Mouse (Mus musculus) limb, embryonic 14.5 days (tissue): ENCODE results near the gene Loxl4. TPM values are rescaled to one million over a fixed set of nuclear protein-coding genes. Genes with fewer than 3 reads are reported as not detected.

Experiments
- ATAC-seq: fragments of 200-750 bp; cut with Nextera tagmentation; 2 replicates; pipeline ENCODE4 v1.8.0; 2017; ENCODE audit warnings: low read depth, moderate number of reproducible peaks, moderate TSS enrichment; ENCODE audit not compliant: low FRiP score
- DNase-seq: peaks from one replicate; pipeline ENCODE4 v3.0.0-alpha.2; 2015; ENCODE audit warnings: low spot score
- H3K27ac ChIP-seq: fragments of 300-500 bp; sonication (generic); replicated peaks from 2 replicates; pipeline ENCODE4 v1.5.1; 2014; ENCODE audit warnings: low read depth, mild to moderate bottlenecking, low read length, moderate library complexity, mixed read lengths
- H3K27me3 ChIP-seq: fragments of 300-500 bp; sonication (generic); 2 replicates; pipeline ENCODE4 v1.6.1; 2014; ENCODE audit warnings: low read length, mixed read lengths; ENCODE audit not compliant: control insufficient read depth, insufficient read depth
- H3K36me3 ChIP-seq: fragments of 300-500 bp; sonication (generic); 2 replicates; pipeline ENCODE4 v1.6.1; 2014; ENCODE audit warnings: mild to moderate bottlenecking, low read length, moderate library complexity, mixed read lengths; ENCODE audit not compliant: control insufficient read depth, insufficient read depth
- H3K4me1 ChIP-seq: fragments of 300-500 bp; sonication (generic); 2 replicates; pipeline ENCODE4 v1.6.1; 2014; ENCODE audit warnings: antibody characterized with exemption, low read length, mixed read lengths; ENCODE audit not compliant: control insufficient read depth, insufficient read depth
- H3K4me2 ChIP-seq: fragments of 300-500 bp; sonication (generic); replicated peaks from 2 replicates; pipeline ENCODE4 v1.6.1; 2014; ENCODE audit warnings: low read depth, mild to moderate bottlenecking, low read length, moderate library complexity; ENCODE audit not compliant: severe bottlenecking
- H3K4me3 ChIP-seq: fragments of 300-500 bp; sonication (generic); replicated peaks from 2 replicates; pipeline ENCODE4 v1.5.1; 2014; ENCODE audit warnings: low read length
- H3K9ac ChIP-seq: fragments of 300-500 bp; sonication (generic); 2 replicates; pipeline ENCODE4 v1.6.1; 2014; ENCODE audit warnings: mild to moderate bottlenecking, low read depth, low read length, moderate library complexity; ENCODE audit not compliant: severe bottlenecking
- H3K9me3 ChIP-seq: fragments of 300-500 bp; sonication (generic); 2 replicates; pipeline ENCODE4 v1.6.1; 2016; ENCODE audit warnings: low read length; ENCODE audit not compliant: control insufficient read depth
- POLR2A ChIP-seq: fragments of 200-500 bp; IDR thresholded peaks from 2 replicates; pipeline ENCODE4 v1.8.0; 2012; ENCODE audit warnings: inconsistent platforms, mild to moderate bottlenecking, moderate library complexity, borderline replicate concordance; ENCODE audit not compliant: insufficient read depth, insufficient read length; ENCODE audit errors: extremely low read depth
- WGBS: fragments of 180-500 bp; shearing (Covaris S2); extraction: QIAGEN DNeasy Blood & Tissue Kit; methylation state at CpG from one replicate; pipeline ENCODE4 v1.1.7; 2014; 5-methylcytosine and 5-hydroxymethylcytosine counted together
- polyA plus RNA-seq, 2 experiments: library from polyadenylated mRNA; depleted of rRNA in 1 of 2; stranded (reverse) in 1 of 2; unstranded in 1 of 2; fragments of >200 nt; fragmentation: Nextera tagmentation in 1 of 2; extraction: Ambion mirVana in 1 of 2; gene quantifications; 2 replicates each; pipeline versions ENCODE4 v1.2.1 to v1.2.3; 2012 to 2014

The Loxl4 gene
- polyA plus RNA-seq, 2 experiments, result 2.5 to 11.9 TPM

GRCm38 (mm10) chr19:42639544-42639943 lies 26.9 kb upstream of the Loxl4 start:
- TF ChIP-seq POLR2A, result no peak
- no peak overlapping the region for H3K4me3 ChIP-seq
- WGBS, result 45% methylated on average over 8 of the region's 8 CpGs
- H3K27ac ChIP-seq, result no peak overlapping the region
- H3K9ac ChIP-seq, result no peak overlapping the region
- ATAC-seq (no peak), DNase-seq (no peak)
- no peak overlapping the region for H3K4me2 ChIP-seq
- peaks cover 4% of the 10 kb centered on the region; the same call in 1 of the 2 replicates for H3K4me1 ChIP-seq
- H3K27me3 ChIP-seq, result no peaks in the 10 kb centered on the region
- H3K9me3 ChIP-seq, result no peaks in the 10 kb centered on the region
- H3K36me3 ChIP-seq, result no peaks in the 10 kb centered on the region

GRCm38 (mm10) chr19:42638604-42639481 lies 26.2 kb upstream of the Loxl4 start:
- no peaks in the 10 kb centered on the region for H3K36me3 ChIP-seq
- H3K4me1 ChIP-seq, result peaks cover 4% of the 10 kb centered on the region; the same call in 1 of the 2 replicates
- 20% methylated on average over 8 of the region's 8 CpGs for WGBS
- H3K9me3 ChIP-seq, result no peaks in the 10 kb centered on the region
- H3K9ac ChIP-seq, result no peak overlapping the region
- H3K4me3 ChIP-seq, result no peak overlapping the region
- ATAC-seq (peak; percentile 50; the same call in 1 of the 2 replicates), DNase-seq (no peak)
- no peak overlapping the region for H3K27ac ChIP-seq
- no peaks in the 10 kb centered on the region for H3K27me3 ChIP-seq
- H3K4me2 ChIP-seq, result no peak overlapping the region
- no peak for TF ChIP-seq POLR2A

GRCm38 (mm10) chr19:42636631-42637030 lies 24.0 kb upstream of the Loxl4 start:
- H3K9me3 ChIP-seq, result no peaks in the 10 kb centered on the region
- DNase-seq (peak; percentile 67), ATAC-seq (no peak)
- no peaks in the 10 kb centered on the region for H3K27me3 ChIP-seq
- no peak for TF ChIP-seq POLR2A
- WGBS, result 43% methylated on average over 11 of the region's 11 CpGs
- peaks cover 11% of the 10 kb centered on the region for H3K4me1 ChIP-seq
- no peak overlapping the region for H3K4me2 ChIP-seq
- H3K36me3 ChIP-seq, result no peaks in the 10 kb centered on the region
- H3K4me3 ChIP-seq, result no peak overlapping the region
- no peak overlapping the region for H3K27ac ChIP-seq
- H3K9ac ChIP-seq, result no peak overlapping the region

GRCm38 (mm10) chr19:42633650-42634049 lies 21.0 kb upstream of the Loxl4 start:
- DNase-seq (no peak), ATAC-seq (no peak)
- H3K27ac ChIP-seq, result no peak overlapping the region
- no peaks in the 10 kb centered on the region for H3K36me3 ChIP-seq
- H3K4me2 ChIP-seq, result no peak overlapping the region
- 37% methylated on average over 2 of the region's 2 CpGs for WGBS
- no peak for TF ChIP-seq POLR2A
- H3K4me1 ChIP-seq, result peaks cover 17% of the 10 kb centered on the region
- H3K27me3 ChIP-seq, result no peaks in the 10 kb centered on the region
- H3K9me3 ChIP-seq, result no peaks in the 10 kb centered on the region
- no peak overlapping the region for H3K9ac ChIP-seq
- H3K4me3 ChIP-seq, result no peak overlapping the region

- 69% methylated on average over 4 of the region's 4 CpGs for WGBS
- no peaks in the 10 kb centered on the region for H3K9me3 ChIP-seq
- H3K27ac ChIP-seq, result no peak overlapping the region
- TF ChIP-seq POLR2A, result no peak
- no peak overlapping the region for H3K4me3 ChIP-seq
- no peaks in the 10 kb centered on the region for H3K36me3 ChIP-seq
- H3K27me3 ChIP-seq, result no peaks in the 10 kb centered on the region
- ATAC-seq (no peak), DNase-seq (no peak)
- H3K4me1 ChIP-seq, result peaks cover 16% of the 10 kb centered on the region
- H3K4me2 ChIP-seq, result no peak overlapping the region
- H3K9ac ChIP-seq, result no peak overlapping the region
These were observed 19.7 kb upstream of the Loxl4 start for GRCm38 (mm10) chr19:42632301-42632700.

GRCm38 (mm10) chr19:42631541-42631961 lies 18.9 kb upstream of the Loxl4 start:
- DNase-seq (peak; percentile 47), ATAC-seq (no peak)
- Histone ChIP-seq H3K9me3 (no peaks in the 10 kb centered on the region), H3K36me3 (no peaks in the 10 kb centered on the region), H3K4me2 (peak overlapping the region; percentile 14), H3K27me3 (no peaks in the 10 kb centered on the region), H3K4me1 (peaks cover 16% of the 10 kb centered on the region), H3K4me3 (no peak overlapping the region), H3K9ac (no peak overlapping the region), H3K27ac (no peak overlapping the region)
- 4% methylated on average over 8 of the region's 8 CpGs for WGBS
- no peak for TF ChIP-seq POLR2A
